Mouse (Mus musculus): ENCODE results near the gene Akr1c13. TPM values are rescaled to one million over a fixed set of nuclear protein-coding genes. Genes with fewer than 3 reads are reported as not detected.
"Not testable (repeated sequence)": the region's sequence is repeated elsewhere in the genome, so short reads cannot be mapped to it uniquely, and the experiment has no call there.

The Akr1c13 gene
- 1.0 and 1.8 TPM in 2 replicates for polyA plus RNA-seq (2015; fragmentation: Nextera tagmentation; extraction: Ambion mirVana)

- 85% methylated on average over 3 of the region's 3 CpGs for WGBS
- Histone ChIP-seq H3K9me3 (no peaks in the 10 kb centered on the region), H3K4me2 (no peak within 1 kb of the TSS), H3K36me3 (replicated peaks) (no peaks in the 10 kb centered on the region), H3K4me1 (no peaks in the 10 kb centered on the region), H3K9ac (no peak within 1 kb of the TSS), H3K27me3 (replicated peaks) (no peaks in the 10 kb centered on the region), H3K27ac (no peak within 1 kb of the TSS), H3K4me3 (no peak within 1 kb of the TSS)
- ATAC-seq (replicated peaks): no peak
These were observed at the start of gene Akr1c13 for GRCm38 (mm10) chr13:4190904-4191303. Gene Akr1c13 (plus strand): TSS chr13:4191150.

GRCm38 (mm10) chr13:4144261-4144660 lies 46.7 kb upstream of the Akr1c13 start:
- no peak overlapping the region for H3K4me3 ChIP-seq
- no peaks in the 10 kb centered on the region for H3K9me3 ChIP-seq
- no peak overlapping the region for H3K4me2 ChIP-seq
- ATAC-seq (replicated peaks): no peak
- no peaks in the 10 kb centered on the region for H3K27me3 ChIP-seq (replicated peaks)
- no peak overlapping the region for H3K9ac ChIP-seq
- H3K4me1 ChIP-seq: no peaks in the 10 kb centered on the region
- WGBS: 81% methylated on average over 1 of the region's 1 CpGs
- H3K27ac ChIP-seq: no peak overlapping the region
- no peaks in the 10 kb centered on the region for H3K36me3 ChIP-seq (replicated peaks)

GRCm38 (mm10) chr13:4150518-4150917 lies 40.4 kb upstream of the Akr1c13 start, which contains the start of gene Akr1c18:
Gene Akr1c18 (minus strand): TSS chr13:4150654.
- H3K4me3 ChIP-seq: no peak within 1 kb of the TSS
- 74% methylated on average over 5 of the region's 5 CpGs for WGBS
- no peaks in the 10 kb centered on the region for H3K9me3 ChIP-seq
- no peaks in the 10 kb centered on the region for H3K4me1 ChIP-seq
- H3K4me2 ChIP-seq: no peak within 1 kb of the TSS
- H3K9ac ChIP-seq: no peak within 1 kb of the TSS
- H3K27ac ChIP-seq: no peak within 1 kb of the TSS
- no peak for ATAC-seq (replicated peaks)
- no peaks in the 10 kb centered on the region for H3K36me3 ChIP-seq (replicated peaks)
- H3K27me3 ChIP-seq (replicated peaks): no peaks in the 10 kb centered on the region

- H3K9ac ChIP-seq: no peak overlapping the region
- no peak overlapping the region for H3K4me3 ChIP-seq
- H3K4me1 ChIP-seq: no peaks in the 10 kb centered on the region
- H3K27ac ChIP-seq: no peak overlapping the region
- 77% methylated on average over 2 of the region's 2 CpGs for WGBS
- H3K4me2 ChIP-seq: no peak overlapping the region
- H3K27me3 ChIP-seq (replicated peaks): no peaks in the 10 kb centered on the region
- H3K36me3 ChIP-seq (replicated peaks): no peaks in the 10 kb centered on the region
- H3K9me3 ChIP-seq: no peaks in the 10 kb centered on the region
- ATAC-seq (replicated peaks): no peak
These were observed 38.0 kb upstream of the Akr1c13 start for GRCm38 (mm10) chr13:4152908-4153307.

GRCm38 (mm10) chr13:4153593-4153992 lies 37.4 kb upstream of the Akr1c13 start:
- no peaks in the 10 kb centered on the region for H3K36me3 ChIP-seq (replicated peaks)
- no peaks in the 10 kb centered on the region for H3K27me3 ChIP-seq (replicated peaks)
- H3K9me3 ChIP-seq: no peaks in the 10 kb centered on the region
- no peak overlapping the region for H3K27ac ChIP-seq
- WGBS: 82% methylated on average over 3 of the region's 3 CpGs
- no peak overlapping the region for H3K9ac ChIP-seq
- no peak for ATAC-seq (replicated peaks)
- no peak overlapping the region for H3K4me3 ChIP-seq
- H3K4me1 ChIP-seq: no peaks in the 10 kb centered on the region
- no peak overlapping the region for H3K4me2 ChIP-seq

- H3K9me3 ChIP-seq: no peaks in the 10 kb centered on the region
These were observed 35.7 kb upstream of the Akr1c13 start for GRCm38 (mm10) chr13:4155286-4155685.

GRCm38 (mm10) chr13:4168006-4168405 lies 22.9 kb upstream of the Akr1c13 start:
- ATAC-seq (replicated peaks): no peak
- Histone ChIP-seq H3K27me3 (replicated peaks) (no peaks in the 10 kb centered on the region), H3K9me3 (no peaks in the 10 kb centered on the region), H3K9ac (no peak overlapping the region), H3K36me3 (replicated peaks) (no peaks in the 10 kb centered on the region), H3K4me2 (no peak overlapping the region), H3K4me3 (no peak overlapping the region), H3K27ac (no peak overlapping the region), H3K4me1 (no peaks in the 10 kb centered on the region)
- WGBS: 38% methylated on average over 1 of the region's 1 CpGs

More at GRCm38 (mm10) chr13:4155286-4155685, 35.7 kb upstream of the Akr1c13 start:
- H3K36me3 ChIP-seq (replicated peaks): no peaks in the 10 kb centered on the region
- no peaks in the 10 kb centered on the region for H3K4me1 ChIP-seq
- H3K27ac ChIP-seq: no peak overlapping the region
- 16% methylated on average over 2 of the region's 2 CpGs for WGBS
- H3K4me3 ChIP-seq: no peak overlapping the region
- no peak for ATAC-seq (replicated peaks)
- no peak overlapping the region for H3K4me2 ChIP-seq
- no peak overlapping the region for H3K9ac ChIP-seq
- no peaks in the 10 kb centered on the region for H3K27me3 ChIP-seq (replicated peaks)

- H3K9ac ChIP-seq: no peak overlapping the region
- no peak overlapping the region for H3K27ac ChIP-seq
- ATAC-seq (replicated peaks): no peak
- no peaks in the 10 kb centered on the region for H3K9me3 ChIP-seq
- no peak overlapping the region for H3K4me2 ChIP-seq
- no peak overlapping the region for H3K4me3 ChIP-seq
- WGBS: 81% methylated on average over 2 of the region's 2 CpGs
- H3K4me1 ChIP-seq: no peaks in the 10 kb centered on the region
- no peaks in the 10 kb centered on the region for H3K27me3 ChIP-seq (replicated peaks)
- H3K36me3 ChIP-seq (replicated peaks): no peaks in the 10 kb centered on the region
These were observed 18.0 kb upstream of the Akr1c13 start for GRCm38 (mm10) chr13:4172978-4173377.

- H3K9me3 ChIP-seq; H3K4me2 ChIP-seq; H3K4me1 ChIP-seq; H3K9ac ChIP-seq; H3K27ac ChIP-seq; H3K4me3 ChIP-seq; ATAC-seq (replicated peaks); H3K27me3 ChIP-seq (replicated peaks); H3K36me3 ChIP-seq (replicated peaks): not testable (repeated sequence)
- 91% methylated on average over 4 of the region's 4 CpGs for WGBS
These were observed 9.6 kb upstream of the Akr1c13 start for GRCm38 (mm10) chr13:4181321-4181720.

- Histone ChIP-seq H3K9ac (no peak overlapping the region), H3K4me1 (no peaks in the 10 kb centered on the region), H3K9me3 (no peaks in the 10 kb centered on the region), H3K36me3 (replicated peaks) (no peaks in the 10 kb centered on the region), H3K4me3 (no peak overlapping the region), H3K27ac (no peak overlapping the region), H3K27me3 (replicated peaks) (no peaks in the 10 kb centered on the region), H3K4me2 (no peak overlapping the region)
- 63% methylated on average over 9 of the region's 9 CpGs for WGBS
- ATAC-seq (replicated peaks): no peak
These were observed 7.8 kb upstream of the Akr1c13 start for GRCm38 (mm10) chr13:4183116-4183515.

- not testable (repeated sequence) for H3K4me2 ChIP-seq; H3K9ac ChIP-seq; H3K36me3 ChIP-seq (replicated peaks); H3K9me3 ChIP-seq; ATAC-seq (replicated peaks); H3K4me3 ChIP-seq; H3K27me3 ChIP-seq (replicated peaks); H3K27ac ChIP-seq; H3K4me1 ChIP-seq
- 80% methylated on average over 7 of the region's 7 CpGs for WGBS
These were observed 4.1 kb upstream of the Akr1c13 start for GRCm38 (mm10) chr13:4186641-4187411.

- Histone ChIP-seq H3K4me3 (no peak overlapping the region), H3K36me3 (replicated peaks) (no peaks in the 10 kb centered on the region), H3K4me1 (no peaks in the 10 kb centered on the region), H3K9ac (no peak overlapping the region), H3K27me3 (replicated peaks) (no peaks in the 10 kb centered on the region), H3K9me3 (no peaks in the 10 kb centered on the region), H3K27ac (no peak overlapping the region), H3K4me2 (no peak overlapping the region)
- no peak for ATAC-seq (replicated peaks)
- WGBS: 85% methylated on average over 2 of the region's 2 CpGs
These were observed 2.8 kb upstream of the Akr1c13 start for GRCm38 (mm10) chr13:4188174-4188573.

GRCm38 (mm10) chr13:4192511-4192910 lies 1.6 kb downstream of the Akr1c13 start:
- H3K4me2 ChIP-seq: no peak overlapping the region
- no peaks in the 10 kb centered on the region for H3K4me1 ChIP-seq
- H3K27me3 ChIP-seq (replicated peaks): no peaks in the 10 kb centered on the region
- no peaks in the 10 kb centered on the region for H3K36me3 ChIP-seq (replicated peaks)
- no peak overlapping the region for H3K4me3 ChIP-seq
- ATAC-seq (replicated peaks): no peak
- H3K9me3 ChIP-seq: no peaks in the 10 kb centered on the region
- 80% methylated on average over 3 of the region's 3 CpGs for WGBS
- no peak overlapping the region for H3K27ac ChIP-seq
- H3K9ac ChIP-seq: no peak overlapping the region

All from midbrain, embryonic 15.5 days (tissue).